Mouse (Mus musculus) ES-E14 (cell line): ENCODE measurements around the gene Vdac2. TPM values are rescaled to one million over a fixed set of nuclear protein-coding genes. Genes with fewer than 3 reads are reported as not detected.

Source experiments
- DNase-seq: peaks from one replicate; pipeline ENCODE4 v3.0.0-alpha.2; 2013; ENCODE audit warnings: low read depth, low spot score
- H3K27ac ChIP-seq: 2 replicates; pipeline ENCODE4 v1.5.1; 2012; ENCODE audit warnings: low read depth, mild to moderate bottlenecking, low read length, moderate library complexity, mixed read lengths; ENCODE audit not compliant: poor library complexity, insufficient read depth, severe bottlenecking
- H3K36me3 ChIP-seq: 2 replicates; pipeline ENCODE4 v1.6.1; 2012; ENCODE audit warnings: mild to moderate bottlenecking, low read length, moderate library complexity, mixed read lengths; ENCODE audit not compliant: control insufficient read depth, poor library complexity, insufficient read depth, severe bottlenecking
- H3K4me1 ChIP-seq, 2 experiments: fragments of 150-350 bp in 1 of 2; sonication (generic) in 1 of 2; 2 replicates each; pipeline ENCODE4 v1.6.1; 2012; ENCODE audit warnings: low read length in 2 of 2, mild to moderate bottlenecking in 1 of 2, mixed read lengths in 1 of 2; ENCODE audit not compliant: control insufficient read depth in 2 of 2, insufficient read depth in 2 of 2, poor library complexity in 1 of 2
- H3K4me3 ChIP-seq, 2 experiments: fragments of 150-350 bp in 1 of 2; sonication (generic) in 1 of 2; 2 replicates each; pipeline ENCODE4 v1.5.1; 2012; ENCODE audit warnings: low read length in 2 of 2, low read depth in 1 of 2, mild to moderate bottlenecking in 1 of 2, mixed read lengths in 1 of 2; ENCODE audit not compliant: insufficient read depth in 1 of 2, poor library complexity in 1 of 2, severe bottlenecking in 1 of 2
- H3K9ac ChIP-seq: 2 replicates; pipeline ENCODE4 v1.6.1; 2012; ENCODE audit warnings: low read depth, mild to moderate bottlenecking, low read length, mixed read lengths; ENCODE audit not compliant: poor library complexity, insufficient read depth, severe bottlenecking
- H3K9me3 ChIP-seq: fragments of 150-350 bp; sonication (generic); 2 replicates; pipeline ENCODE4 v1.6.1; 2012; ENCODE audit warnings: low read depth, mild to moderate bottlenecking, low read length; ENCODE audit not compliant: control insufficient read depth, insufficient read depth
- CHD2 ChIP-seq: IDR thresholded peaks from 2 replicates; pipeline ENCODE4 v1.6.1; 2014; ENCODE audit warnings: mild to moderate bottlenecking, low read depth, low read length, inconsistent platforms
- HCFC1 ChIP-seq: IDR thresholded peaks from 2 replicates; pipeline ENCODE4 v1.6.1; 2012; ENCODE audit warnings: low read length, inconsistent platforms, borderline replicate concordance; ENCODE audit not compliant: insufficient read depth
- MAFK ChIP-seq: IDR thresholded peaks from 2 replicates; pipeline ENCODE4 v1.6.1; 2014; ENCODE audit warnings: mild to moderate bottlenecking, low read depth, low read length, inconsistent platforms; ENCODE audit not compliant: insufficient read depth
- ZC3H11A ChIP-seq: IDR thresholded peaks from 2 replicates; pipeline ENCODE4 v1.6.1; 2012; ENCODE audit warnings: low read depth, mild to moderate bottlenecking, inconsistent platforms, low read length, borderline replicate concordance
- ZNF384 ChIP-seq: IDR thresholded peaks from 2 replicates; pipeline ENCODE4 v1.6.1; 2012; ENCODE audit warnings: low read depth, low read length, inconsistent platforms
- in situ Hi-C, 2 experiments: fragments of 600-800 bp; cut with MboI; formaldehyde crosslinking; loops; one replicate each; pipeline ENCODE4 v1.15.1; 2025; ENCODE audit warnings: low sequenced_read_pairs in 2 of 2, inconsistent platforms in 1 of 2; ENCODE audit not compliant: unreplicated experiment in 2 of 2
- total RNA-seq: library from RNA; depleted of rRNA; stranded (reverse); fragments of 300-350 nt; gene quantifications from 2 replicates; pipeline ENCODE4 v1.2.3, GENCODE M21; 2012

Vdac2 gene
- total RNA-seq, 1 experiment: 305 TPM

DNA sequence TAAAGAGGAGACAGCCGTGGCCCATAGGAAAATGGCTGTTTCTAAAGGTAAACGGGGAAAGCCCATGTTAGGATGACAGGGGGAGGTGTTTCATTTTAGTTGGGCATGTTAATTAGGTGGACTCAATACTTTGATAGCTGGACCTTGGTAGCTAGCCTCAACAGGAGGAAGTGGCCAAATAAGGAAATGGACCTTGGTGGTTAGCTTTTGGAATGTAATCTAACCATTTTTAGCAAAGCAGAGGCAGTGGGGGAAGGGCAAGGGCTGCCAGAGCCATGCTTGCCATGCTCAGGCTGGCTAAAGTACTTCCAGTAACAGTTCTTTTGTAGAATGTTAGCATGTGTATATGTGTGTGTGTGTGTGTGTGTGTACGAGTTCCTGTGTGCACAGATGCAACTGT lies 11.2 kb upstream of the Vdac2 start:
- Histone ChIP-seq H3K9ac (no peak overlapping the region), H3K4me3 (no peak overlapping the region), H3K9me3 (no peaks in the 10 kb centered on the region), H3K4me1 (peaks cover 0 to 10% of the 10 kb centered on the region in 2 experiments; a peak in 2 of 4 replicates), H3K27ac (no peak overlapping the region), H3K36me3 (no peaks in the 10 kb centered on the region)
- in situ Hi-C loops: loop anchor here in 1 of 2 experiments (10.0 kb wide), 1 partner anchor 59 kb away; the partner anchor contains the start of genes Dusp13 and Samd8
- no peak for DNase-seq
- TF ChIP-seq CHD2: no peak
- no peak for TF ChIP-seq HCFC1
- no peak for TF ChIP-seq ZC3H11A
- TF ChIP-seq MAFK: no peak
- TF ChIP-seq ZNF384: no peak

- DNase-seq: no peak
- Histone ChIP-seq H3K27ac (no peak overlapping the region), H3K36me3 (no peaks in the 10 kb centered on the region), H3K9ac (no peak overlapping the region), H3K4me3 (no peak overlapping the region), H3K9me3 (no peaks in the 10 kb centered on the region), H3K4me1 (peaks cover 0 to 10% of the 10 kb centered on the region in 2 experiments; a peak in 2 of 4 replicates)
- in situ Hi-C loops: loop anchor here in 1 of 2 experiments (10.0 kb wide), 1 partner anchor 60 kb away; the partner anchor contains the start of genes Dusp13 and Samd8
- no peak for TF ChIP-seq ZNF384
These were observed 10.4 kb upstream of the Vdac2 start for GRCm38 (mm10) chr14:21814606-21815005.

GRCm38 (mm10) chr14:21816255-21816654 lies 8.8 kb upstream of the Vdac2 start:
- Histone ChIP-seq H3K4me3 (no peak overlapping the region), H3K9me3 (no peaks in the 10 kb centered on the region), H3K36me3 (no peaks in the 10 kb centered on the region), H3K4me1 (peaks cover 0 to 10% of the 10 kb centered on the region in 2 experiments; a peak in 2 of 4 replicates), H3K9ac (no peak overlapping the region), H3K27ac (no peak overlapping the region)
- in situ Hi-C loops: loop anchor here in 1 of 2 experiments (10.0 kb wide), 1 partner anchor 61 kb away; the partner anchor contains the start of genes Dusp13 and Samd8
- no peak for DNase-seq
- TF ChIP-seq CHD2 (no peak), ZC3H11A (no peak)

DNA sequence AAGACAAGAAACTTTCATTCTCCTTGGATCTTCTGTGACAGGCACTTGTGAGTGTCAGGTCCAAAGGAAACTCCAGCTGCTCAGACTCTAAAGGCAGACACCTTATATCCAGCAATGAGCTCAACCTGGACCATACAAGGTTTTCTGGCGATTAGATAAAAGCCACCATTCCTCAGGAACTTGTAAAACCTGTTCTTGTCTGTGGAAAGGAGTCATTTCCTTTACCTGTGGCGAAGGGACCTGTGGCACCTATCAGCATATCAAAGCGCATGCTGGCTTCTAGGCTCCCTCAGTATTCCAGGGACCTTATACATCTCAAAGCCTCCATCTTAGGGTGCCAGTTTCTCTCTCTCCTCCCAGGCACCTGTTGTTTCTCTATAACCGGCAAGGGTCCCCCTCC lies 7.6 kb upstream of the Vdac2 start:
- peaks cover 0 to 10% of the 10 kb centered on the region in 2 experiments; a peak in 2 of 4 replicates for H3K4me1 ChIP-seq
- H3K4me3 ChIP-seq: no peak overlapping the region
- in situ Hi-C loops: loop anchor here in 1 of 2 experiments (10.0 kb wide), 1 partner anchor 63 kb away; the partner anchor contains the start of genes Dusp13 and Samd8
- no peak for DNase-seq
- H3K36me3 ChIP-seq: no peaks in the 10 kb centered on the region
- no peaks in the 10 kb centered on the region for H3K9me3 ChIP-seq
- H3K27ac ChIP-seq: no peak overlapping the region
- TF ChIP-seq MAFK (no peak), ZNF384 (no peak), HCFC1 (no peak), ZC3H11A (no peak), CHD2 (no peak)
- H3K9ac ChIP-seq: no peak overlapping the region

GRCm38 (mm10) chr14:21820880-21821505 lies 4.0 kb upstream of the Vdac2 start:
- in situ Hi-C loops: no loop called here
- no peak for TF ChIP-seq ZNF384
- no peak for TF ChIP-seq CHD2
- no peak for TF ChIP-seq ZC3H11A
- no peak for TF ChIP-seq MAFK
- TF ChIP-seq HCFC1: no peak
- H3K9me3 ChIP-seq: no peaks in the 10 kb centered on the region
- no peak overlapping the region for H3K27ac ChIP-seq
- H3K4me3 ChIP-seq: no peak overlapping the region
- no peaks in the 10 kb centered on the region for H3K36me3 ChIP-seq
- peaks cover 0 to 3% of the 10 kb centered on the region in 2 experiments; a peak in 1 of 4 replicates for H3K4me1 ChIP-seq
- DNase-seq: no peak
- no peak overlapping the region for H3K9ac ChIP-seq
